Mouse (Mus musculus): Measurements from ENCODE around the gene Gja1. TPM values are rescaled to one million over a fixed set of nuclear protein-coding genes. Genes with fewer than 3 reads are reported as not detected.
A peak's percentile ranks its signal among the peaks of the same experiment; 100 is the strongest.
"Not testable (repeated sequence)": the region's sequence is repeated elsewhere in the genome, so short reads cannot be mapped to it uniquely, and the experiment has no call there.

The Gja1 gene
- 100 to 1,000 TPM; 196 to 209 TPM for total RNA-seq (2021)

DNA sequence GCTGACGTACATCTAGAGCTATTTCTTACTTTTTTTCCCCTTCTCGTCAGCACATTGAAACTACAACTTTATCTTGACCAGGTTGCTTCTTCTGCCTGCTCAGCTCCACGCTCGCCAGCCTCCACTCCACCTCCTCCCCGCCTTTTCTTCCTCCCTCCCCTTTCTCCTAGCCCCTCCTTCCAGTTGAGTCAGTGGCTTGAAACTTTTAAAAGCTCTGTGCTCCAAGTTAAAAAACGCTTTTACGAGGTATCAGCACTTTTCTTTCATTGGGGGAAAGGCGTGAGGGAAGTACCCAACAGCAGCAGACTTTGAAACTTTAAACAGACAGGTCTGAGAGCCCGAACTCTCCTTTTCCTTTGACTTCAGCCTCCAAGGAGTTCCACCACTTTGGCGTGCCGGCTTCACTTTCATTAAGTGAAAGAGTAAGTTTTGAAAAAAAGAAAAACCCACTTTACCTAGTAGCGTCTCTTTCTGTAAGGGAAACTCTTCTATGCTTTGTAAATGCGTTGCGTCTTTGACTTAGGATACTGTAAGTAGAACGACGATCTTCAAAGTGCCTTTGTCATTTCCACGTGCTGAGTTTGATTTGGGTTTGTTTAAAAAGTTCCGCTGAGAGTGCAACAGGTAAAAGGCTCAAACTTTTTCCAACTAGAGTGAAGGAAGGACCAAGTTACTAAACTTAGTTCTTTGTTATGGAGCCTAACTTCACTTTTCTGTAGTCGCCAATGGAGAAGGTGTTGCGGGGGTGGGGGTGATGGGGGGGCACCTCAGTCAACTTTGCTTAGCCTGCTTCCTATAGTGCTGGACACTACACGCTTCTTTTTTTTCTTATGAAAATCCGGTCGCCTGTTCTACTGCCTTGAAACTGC is at the start of gene Gja1:
Gene Gja1 (plus strand): TSS at position 234 of the 869 bp plus-strand sequence.
- DNase-seq (ENCODE audit: low spot score in 2 of 2) = no peak
- intact Hi-C loops (cut with DNase I) = loop anchor here (5.0 kb wide), 2 partner anchors 460 to 940 kb away; no protein-coding TSS in a partner anchor

DNA sequence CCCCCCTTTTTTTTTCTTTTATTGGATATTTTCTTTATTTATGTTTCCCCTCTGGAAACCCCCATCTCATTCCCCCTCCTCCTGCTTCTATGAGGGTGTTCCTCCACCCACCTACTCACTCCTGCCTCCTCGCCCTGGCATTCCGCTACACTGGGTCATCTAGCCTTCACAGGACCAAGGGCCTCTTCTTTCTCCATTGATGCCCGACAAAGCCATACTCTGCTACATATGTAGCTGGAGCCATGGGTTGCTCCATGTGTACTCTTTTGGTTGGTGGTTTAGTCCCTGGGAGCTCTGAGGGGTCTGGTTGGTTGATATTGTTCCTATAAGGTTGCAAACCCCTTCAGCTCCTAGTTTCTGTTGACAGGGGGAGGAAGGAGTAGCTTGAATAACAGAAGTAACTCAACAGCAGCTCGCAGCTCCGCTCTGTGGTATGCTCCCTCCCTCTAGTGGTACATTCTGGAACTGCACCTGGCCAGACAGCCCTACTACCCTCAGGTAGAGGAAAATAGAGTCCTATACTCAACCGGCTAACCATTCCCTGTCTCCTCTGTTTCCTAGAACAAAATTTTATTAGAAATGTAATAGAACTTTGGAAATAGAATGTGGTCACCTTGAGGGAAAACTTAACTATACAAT is 38.2 kb upstream of the Gja1 start:
- intact Hi-C loops (cut with DNase I) = no loop called here
- peak; percentile 69 to 82 for DNase-seq (ENCODE audit: low spot score in 2 of 2)

DNA sequence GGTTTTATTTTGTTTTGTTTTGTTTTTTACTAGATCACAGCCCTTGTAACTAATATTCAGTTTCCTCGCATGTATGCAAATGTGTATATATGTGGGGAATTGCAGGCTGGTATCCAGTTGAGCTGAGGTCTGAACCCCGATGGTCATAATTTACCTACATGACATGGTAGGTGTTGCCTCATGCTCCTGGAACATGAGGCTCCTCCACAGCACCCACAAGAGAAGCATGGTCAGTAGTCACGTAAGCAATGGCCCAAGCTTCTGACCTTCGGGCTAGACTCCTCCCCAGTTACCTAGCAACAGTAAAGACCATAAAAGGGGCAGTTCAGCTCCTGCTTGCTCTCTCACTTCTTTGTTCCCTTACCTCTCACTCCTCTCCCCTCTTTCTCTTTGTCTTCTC is 16.7 kb upstream of the Gja1 start:
- no peak for DNase-seq (ENCODE audit: low spot score in 2 of 2)
- intact Hi-C loops (cut with DNase I) = no loop called here

DNA sequence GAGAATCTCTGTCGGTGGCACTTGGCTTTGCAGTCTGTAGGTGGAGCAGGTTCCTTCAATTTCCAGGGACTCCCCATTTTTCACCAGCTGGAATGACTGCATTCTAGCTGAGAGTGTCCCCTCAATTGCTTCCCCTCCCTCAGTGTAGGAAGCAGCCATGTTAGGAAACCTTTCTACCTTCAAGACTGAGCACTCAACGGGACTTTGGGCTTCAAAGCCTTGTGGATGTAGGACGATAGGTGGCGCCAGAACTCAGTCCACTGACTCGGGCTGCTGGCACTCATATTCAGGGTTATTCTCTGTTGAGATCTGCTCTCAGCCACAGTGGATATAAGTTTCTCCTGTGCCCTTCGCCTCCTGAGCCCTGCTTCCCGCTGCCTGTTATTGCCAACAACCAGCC is 8.1 kb upstream of the Gja1 start:
- intact Hi-C loops (cut with DNase I) = loop anchor here (2.0 kb wide), 1 partner anchor 1080 kb away; no protein-coding TSS in a partner anchor
- DNase-seq (ENCODE audit: low spot score in 2 of 2) = peak; percentile 59 to 68

DNA sequence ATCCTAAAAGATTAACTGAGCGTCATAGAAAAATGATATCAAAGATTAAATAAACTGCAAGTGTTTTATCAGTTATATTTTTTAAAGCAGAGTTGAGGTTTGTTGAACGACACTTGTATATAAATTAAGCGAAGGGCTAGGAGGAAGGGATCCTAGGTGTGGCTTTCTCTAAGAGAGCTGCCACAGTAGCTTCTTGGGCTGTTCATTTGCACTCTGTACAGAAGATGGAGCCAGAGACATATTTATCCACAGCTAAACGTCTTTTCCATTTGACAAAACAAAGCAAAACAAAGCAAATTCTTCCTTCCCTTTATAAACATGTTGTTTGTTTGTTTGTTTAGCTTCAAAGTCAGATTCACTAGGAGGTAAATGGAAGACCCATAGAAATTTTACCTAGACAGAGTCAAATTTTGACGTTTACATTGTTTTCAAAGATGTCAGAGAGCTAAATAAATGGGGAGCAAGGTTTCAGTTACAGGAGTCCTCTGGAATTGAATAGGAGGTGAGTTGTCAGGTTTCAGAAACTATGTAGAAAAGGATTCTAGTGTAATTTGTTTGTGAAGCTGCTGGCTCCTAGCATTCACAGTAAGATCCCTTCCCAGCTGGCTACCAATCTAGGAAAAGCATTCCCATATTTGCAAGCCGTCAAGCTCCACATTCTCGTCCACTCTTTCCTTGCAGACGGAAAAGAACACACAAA is 4.0 kb upstream of the Gja1 start:
- no peak for DNase-seq (ENCODE audit: low spot score in 2 of 2)
- intact Hi-C loops (cut with DNase I) = loop anchor here (1.0 to 2.0 kb wide), 2 partner anchors 628 to 810 kb away; no protein-coding TSS in a partner anchor

DNA sequence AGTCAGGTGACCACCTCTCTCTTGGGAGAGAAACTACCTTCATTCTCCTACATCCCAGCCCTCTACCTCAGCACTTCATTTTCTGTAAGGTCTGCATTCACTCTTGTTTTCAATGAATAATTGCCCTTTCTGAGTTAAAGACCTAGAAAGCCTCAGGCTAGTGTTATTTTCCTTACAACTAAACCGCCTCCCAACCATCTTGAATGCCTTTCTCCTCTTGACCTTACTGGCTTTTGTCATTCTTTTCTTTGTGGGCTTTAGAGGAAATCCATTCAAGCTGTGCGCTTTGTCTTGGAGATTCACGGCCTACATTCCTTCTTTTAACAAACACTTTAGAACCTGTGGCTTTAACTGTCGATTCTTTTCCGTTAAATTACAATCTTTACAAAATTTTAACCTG is 3.0 kb upstream of the Gja1 start:
- no peak for DNase-seq (ENCODE audit: low spot score in 2 of 2)
- intact Hi-C loops (cut with DNase I) = no loop called here

DNA sequence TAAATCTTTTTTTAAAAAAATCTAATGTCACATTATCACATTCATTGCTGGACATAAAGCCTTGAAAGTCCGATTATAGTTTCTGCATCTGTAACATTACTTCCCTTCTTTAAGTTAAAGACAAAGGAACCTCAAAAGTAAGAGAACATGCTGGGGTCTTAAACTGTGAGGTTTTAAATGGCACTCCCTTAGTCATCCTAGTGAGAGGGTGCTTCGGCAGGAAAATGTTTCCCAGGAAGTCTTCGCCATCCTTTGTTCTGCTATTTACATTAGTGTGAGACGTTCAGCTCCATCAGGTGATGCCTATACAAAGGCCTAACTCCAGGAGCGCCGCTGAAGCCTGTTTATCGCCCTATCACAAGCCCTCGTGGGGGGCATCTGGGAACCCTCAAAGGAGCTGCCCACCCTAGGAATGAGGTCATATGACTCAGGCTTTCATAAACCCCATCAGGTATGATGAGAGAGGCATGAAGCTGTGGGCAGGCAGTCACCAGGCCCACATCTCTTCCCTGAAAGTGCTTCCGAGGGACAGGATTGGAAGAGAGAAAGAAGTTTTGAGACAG is 1.1 kb upstream of the Gja1 start:
- intact Hi-C loops (cut with DNase I) = loop anchor here (5.0 kb wide), 2 partner anchors 461 to 941 kb away; no protein-coding TSS in a partner anchor
- no peak for DNase-seq (ENCODE audit: low spot score in 2 of 2)

DNA sequence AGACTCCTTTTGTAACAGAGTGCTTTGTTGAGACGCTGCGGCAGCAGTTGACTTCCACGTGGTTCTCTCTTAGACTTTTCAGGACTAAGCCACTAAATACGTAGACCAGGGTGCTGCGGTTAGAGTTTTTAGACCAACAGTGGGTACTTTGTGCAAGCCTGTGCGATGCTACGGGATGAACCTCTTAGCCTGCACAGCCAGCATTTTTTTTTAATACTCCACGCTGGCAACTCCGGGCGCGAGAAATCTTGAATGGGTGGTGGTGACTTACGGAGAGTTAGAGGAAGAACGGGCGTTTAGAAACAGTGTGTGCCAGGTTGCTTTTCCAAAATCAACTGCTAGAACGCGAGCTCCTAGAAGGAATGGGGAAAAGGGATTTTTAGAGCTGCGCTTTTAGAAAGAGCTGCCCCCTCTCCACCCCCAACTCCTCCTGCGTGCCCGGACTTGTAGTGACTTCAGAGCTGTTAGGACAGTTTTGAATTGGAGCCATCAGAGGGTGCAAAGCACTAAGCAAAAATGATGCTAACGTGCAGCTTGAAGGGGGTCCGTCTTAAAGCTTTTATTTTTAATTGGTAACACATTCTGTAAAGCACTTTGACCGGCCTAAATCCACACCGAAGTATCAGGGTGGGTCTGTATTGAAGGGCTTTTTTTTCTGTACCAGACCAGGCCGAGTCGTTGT is 977 bp downstream of the Gja1 start:
- DNase-seq (ENCODE audit: low spot score in 2 of 2) = no peak

DNA sequence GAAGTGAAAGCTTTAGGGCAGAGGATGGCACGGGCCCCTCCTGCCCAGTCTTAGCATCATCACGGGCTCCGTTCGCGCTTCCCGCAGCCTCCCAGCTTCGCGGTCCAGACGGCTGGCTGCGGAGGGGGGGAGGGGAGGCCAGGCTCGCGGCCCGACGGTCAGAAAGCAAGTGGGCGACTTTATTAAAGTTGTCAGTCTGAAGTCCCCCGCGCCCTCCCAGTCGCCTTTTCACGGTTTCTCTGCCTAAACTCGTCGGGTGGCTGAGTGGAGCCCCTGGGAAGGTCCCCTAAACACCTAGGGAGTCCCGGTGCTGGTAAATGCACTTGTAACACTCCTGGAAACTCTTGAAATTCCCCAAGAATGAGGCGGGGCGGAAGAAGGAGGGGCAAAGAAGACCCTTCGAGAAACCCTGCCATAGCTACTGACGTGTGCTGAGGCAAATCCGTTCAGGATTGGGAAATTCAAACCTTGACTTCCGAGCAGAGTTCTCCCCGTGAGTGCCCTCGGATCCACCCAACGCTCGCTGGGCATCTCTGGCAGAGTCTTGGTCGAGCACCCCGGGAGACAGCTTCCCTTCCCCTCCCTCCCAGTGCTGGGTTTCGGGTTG is 1.6 kb downstream of the Gja1 start:
- peak in 1 of 2 experiments; percentile 19 for DNase-seq (ENCODE audit: low spot score in 2 of 2)
- intact Hi-C loops (cut with DNase I) = loop anchor here (5.0 kb wide), 2 partner anchors 459 to 939 kb away; no protein-coding TSS in a partner anchor

More for the DNA sequence above, 977 bp downstream of the Gja1 start:
- intact Hi-C loops (cut with DNase I) = loop anchor here (5.0 kb wide), 2 partner anchors 459 to 939 kb away; no protein-coding TSS in a partner anchor

DNA sequence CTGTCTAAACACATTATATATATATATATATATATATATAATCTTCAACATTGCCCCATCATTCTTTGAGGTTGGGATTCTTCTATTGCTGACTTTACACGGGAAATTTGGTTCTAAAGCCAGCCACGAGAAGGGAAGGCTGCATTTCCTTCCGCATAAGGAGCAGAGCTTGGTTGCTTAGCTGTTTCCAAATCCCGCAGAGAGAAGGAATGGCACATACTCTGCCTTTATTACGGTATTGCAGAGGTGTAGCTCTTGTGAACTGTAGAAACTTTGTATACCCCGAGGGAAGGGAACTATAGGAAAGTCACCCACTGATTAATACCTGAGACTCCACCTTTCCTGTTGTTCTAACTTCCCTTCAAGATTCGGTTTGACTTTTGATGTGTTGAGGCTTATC is 2.6 kb downstream of the Gja1 start:
- intact Hi-C loops (cut with DNase I) = loop anchor here (5.0 kb wide), 2 partner anchors 458 to 938 kb away; no protein-coding TSS in a partner anchor
- no peak for DNase-seq (ENCODE audit: low spot score in 2 of 2)

DNA sequence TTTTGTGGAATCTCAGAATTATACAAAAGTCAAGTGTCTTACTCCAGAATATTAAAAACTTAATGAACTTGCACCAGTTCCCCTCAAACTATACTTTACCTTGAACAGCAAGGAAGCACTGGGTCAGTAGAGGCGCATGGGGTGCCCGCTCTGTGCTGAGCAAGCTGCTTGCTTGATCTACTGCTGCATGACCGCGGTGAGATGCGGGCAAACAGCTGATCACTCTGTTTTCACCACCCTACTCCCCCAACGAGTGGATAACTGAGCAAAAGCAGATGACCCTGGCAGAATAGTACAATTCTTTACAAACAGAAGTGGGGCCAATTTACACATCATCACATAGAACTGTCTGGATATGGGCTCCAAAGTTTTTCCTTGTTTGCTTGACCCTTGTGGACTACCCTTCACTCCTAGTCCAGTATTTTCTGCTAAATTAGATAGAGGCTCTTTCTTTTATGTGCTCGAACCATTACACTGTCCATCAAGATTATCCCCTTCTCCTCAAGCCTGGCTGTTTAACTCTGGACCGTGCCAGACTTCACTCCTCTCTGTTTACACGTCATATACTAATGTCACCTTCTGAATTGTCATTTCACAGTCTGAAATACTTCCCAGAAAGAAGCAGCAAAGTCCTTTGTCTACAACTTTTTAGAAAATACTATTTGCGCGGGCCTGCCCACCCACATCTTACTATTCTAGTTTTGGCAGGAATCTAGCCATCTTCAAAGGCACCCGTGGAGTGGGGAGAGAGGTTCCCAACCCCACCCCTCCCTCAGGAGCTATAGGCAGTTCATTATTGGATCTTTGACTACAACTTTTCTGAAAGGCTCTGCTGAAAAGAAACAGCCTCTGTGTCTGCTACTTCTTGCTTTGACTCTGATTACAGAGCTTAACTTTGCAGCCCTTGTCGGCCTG is 8.3 kb downstream of the Gja1 start:
- no peak for DNase-seq (ENCODE audit: low spot score in 2 of 2)
- intact Hi-C loops (cut with DNase I) = no loop called here

DNA sequence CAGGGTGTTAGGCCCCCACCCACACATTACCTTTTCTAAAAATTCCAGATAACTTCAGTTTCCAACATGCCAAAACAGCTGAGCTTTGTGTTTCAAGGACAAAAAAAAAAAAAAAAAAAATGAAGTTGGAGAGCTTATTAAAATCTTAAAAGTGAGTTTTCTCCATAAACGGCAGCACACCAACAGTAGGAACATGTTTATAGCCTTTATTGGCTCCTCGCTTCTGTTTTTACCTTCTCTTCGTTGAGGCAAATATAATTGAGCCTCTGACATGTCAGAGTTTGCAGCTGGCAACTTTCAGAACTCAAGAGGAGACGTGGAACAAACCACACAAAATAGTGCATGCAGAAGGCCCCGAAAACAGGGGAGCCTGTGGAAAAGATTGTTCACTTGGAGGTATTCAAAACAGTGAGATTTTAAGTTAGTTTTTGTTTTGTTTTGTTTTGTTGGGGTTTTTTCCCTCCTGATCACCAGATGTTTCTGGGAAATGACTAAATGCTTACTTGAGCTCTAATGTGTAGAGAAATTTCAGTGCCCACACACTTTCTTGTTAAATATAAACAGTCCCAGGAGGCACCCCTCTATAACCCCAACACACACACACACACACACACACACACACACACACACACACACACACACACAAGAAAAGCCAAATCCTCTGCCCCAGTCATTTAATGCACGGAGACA is 16.1 kb downstream of the Gja1 start:
- DNase-seq (ENCODE audit: low spot score in 2 of 2) = no peak
- intact Hi-C loops (cut with DNase I) = no loop called here

DNA sequence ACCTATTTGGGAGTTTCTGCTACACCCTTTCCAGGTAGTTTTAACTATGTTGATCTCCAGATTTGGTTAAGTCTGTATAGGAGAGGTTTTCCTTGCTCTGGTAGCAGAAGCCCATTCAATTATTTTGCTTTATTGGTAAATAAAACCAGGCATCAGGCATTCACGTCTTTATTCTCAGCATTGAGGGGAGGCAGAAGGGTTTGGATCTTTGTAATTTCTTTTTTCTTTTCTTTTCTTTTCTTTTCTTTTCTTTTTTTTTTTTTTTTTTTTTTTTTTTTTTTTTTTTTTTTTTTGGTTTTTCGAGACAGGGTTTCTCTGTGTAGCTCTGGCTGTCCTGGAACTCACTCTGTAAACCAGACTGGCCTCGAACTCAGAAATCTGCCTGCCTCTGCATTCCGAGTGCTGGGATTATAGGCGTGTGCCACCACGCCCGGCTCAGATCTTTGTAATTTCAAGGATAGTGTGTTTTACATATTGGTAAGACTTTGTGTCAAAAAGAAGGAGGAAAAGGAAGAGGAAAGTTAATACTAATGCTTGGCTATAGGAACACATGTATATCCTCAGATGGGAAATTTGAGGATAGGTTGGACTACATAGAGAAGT is 16.8 kb downstream of the Gja1 start:
- DNase-seq (ENCODE audit: low spot score in 2 of 2); intact Hi-C loops (cut with DNase I): not testable (repeated sequence)

DNA sequence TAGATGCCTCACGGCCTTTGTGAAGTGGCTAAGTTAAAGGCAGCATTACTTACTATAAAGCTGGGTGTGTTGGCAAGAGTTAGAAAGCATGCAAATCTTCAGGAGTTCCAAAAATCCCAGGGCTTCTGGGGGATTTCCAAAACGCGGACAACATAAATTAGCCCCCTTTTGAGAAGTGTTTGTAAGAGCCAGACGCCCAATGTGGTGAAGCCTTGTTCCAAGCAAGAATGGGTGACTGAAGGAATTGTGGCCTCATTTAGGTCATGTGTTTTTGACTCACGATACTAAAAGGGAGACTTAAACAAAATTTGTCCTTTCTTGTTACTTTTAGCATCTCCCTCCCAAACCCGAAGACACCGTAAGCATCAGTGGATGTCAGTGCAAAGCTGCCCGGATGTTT is 20.7 kb downstream of the Gja1 start:
- no peak for DNase-seq (ENCODE audit: low spot score in 2 of 2)
- intact Hi-C loops (cut with DNase I) = no loop called here

DNA sequence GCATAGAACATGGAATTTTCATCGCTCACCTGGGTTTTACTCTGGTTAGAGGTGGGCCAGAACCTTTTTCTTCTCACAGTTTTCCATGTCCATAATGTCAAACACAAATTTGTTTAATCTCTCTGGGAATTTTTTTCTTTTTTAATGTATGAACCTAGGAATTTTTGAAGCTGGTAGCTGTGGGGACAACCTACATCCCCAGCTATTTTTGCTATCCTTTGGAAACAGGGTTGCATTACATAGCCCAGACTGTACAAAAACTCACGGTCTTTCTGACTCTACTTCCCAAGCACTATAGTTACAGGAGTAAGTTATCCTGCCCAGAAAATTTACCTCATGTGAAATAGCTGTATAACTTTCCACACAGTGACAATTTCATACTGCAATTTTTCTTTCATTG is 21.2 kb downstream of the Gja1 start:
- no peak for DNase-seq (ENCODE audit: low spot score in 2 of 2)
- intact Hi-C loops (cut with DNase I) = no loop called here

DNA sequence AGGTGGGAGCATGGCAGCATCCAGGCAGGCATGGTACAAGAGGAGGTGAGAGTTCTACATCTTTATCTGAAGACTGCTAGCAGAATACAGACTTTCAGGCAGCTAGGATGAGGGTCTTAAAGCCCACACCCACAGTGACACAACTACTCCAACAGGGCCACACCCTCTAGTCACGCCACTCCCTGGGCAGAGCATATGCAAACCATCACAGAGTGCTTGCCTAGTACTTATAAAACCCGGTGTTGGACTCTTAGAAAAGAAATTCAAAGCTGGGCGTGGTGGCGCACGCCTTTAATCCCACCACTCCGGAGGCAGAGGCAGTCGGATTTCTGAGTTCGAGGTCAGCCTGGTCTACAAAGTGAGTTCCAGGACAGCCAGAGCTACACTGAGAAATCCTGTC is 24.3 kb downstream of the Gja1 start:
- DNase-seq (ENCODE audit: low spot score in 2 of 2); intact Hi-C loops (cut with DNase I): not testable (repeated sequence)

DNA sequence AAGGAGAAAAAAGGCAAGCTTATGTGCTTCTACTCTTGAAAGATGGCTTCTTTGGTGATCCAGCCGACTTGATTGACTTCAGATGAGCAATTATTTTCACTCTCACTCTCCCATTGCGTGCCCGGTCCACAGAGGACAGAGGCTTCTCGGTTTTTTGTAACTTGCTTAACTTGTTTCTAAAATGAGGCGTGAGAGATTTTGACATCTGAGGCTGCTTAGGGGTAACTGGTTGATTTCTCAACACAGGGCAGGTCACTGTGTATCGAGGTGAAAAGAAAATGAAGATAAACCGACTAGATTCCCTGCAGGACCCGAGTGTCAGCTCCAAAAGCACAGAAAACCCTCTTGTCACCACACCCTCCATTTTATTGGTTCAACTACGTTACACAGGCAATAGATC is 28.8 kb downstream of the Gja1 start:
- DNase-seq (ENCODE audit: low spot score in 2 of 2) = no peak
- intact Hi-C loops (cut with DNase I) = no loop called here
